Mouse (Mus musculus) adrenal gland, adult 18-20 months (tissue): ENCODE measurements around the gene Cd300lg. TPM values are rescaled to one million over a fixed set of nuclear protein-coding genes. Genes with fewer than 3 reads are reported as not detected.

ENCODE experiments used
- DNase-seq, 2 experiments: peaks; one replicate each; pipeline ENCODE4 v3.0.0; 2021 to 2022; ENCODE audit warnings: low spot score in 2 of 2
- total RNA-seq, 2 experiments: library from RNA; stranded (reverse); gene quantifications; 1 replicate in 1 of 2; 2 replicates in 1 of 2; pipeline ENCODE4 v1.2.3; 2021

Gene Cd300lg
- total RNA-seq, 2 experiments from 2014 or later: 32.4 to 33.4 TPM

GRCm38 (mm10) chr11:102089088-102089808 lies 47.9 kb downstream of the Cd300lg start:
- DNase-seq: peak; percentile 54 to 63

GRCm38 (mm10) chr11:102095676-102096075 lies 54.4 kb downstream of the Cd300lg start:
- DNase-seq: no peak

GRCm38 (mm10) chr11:102096446-102096845 lies 55.1 kb downstream of the Cd300lg start:
- DNase-seq: no peak

DNA sequence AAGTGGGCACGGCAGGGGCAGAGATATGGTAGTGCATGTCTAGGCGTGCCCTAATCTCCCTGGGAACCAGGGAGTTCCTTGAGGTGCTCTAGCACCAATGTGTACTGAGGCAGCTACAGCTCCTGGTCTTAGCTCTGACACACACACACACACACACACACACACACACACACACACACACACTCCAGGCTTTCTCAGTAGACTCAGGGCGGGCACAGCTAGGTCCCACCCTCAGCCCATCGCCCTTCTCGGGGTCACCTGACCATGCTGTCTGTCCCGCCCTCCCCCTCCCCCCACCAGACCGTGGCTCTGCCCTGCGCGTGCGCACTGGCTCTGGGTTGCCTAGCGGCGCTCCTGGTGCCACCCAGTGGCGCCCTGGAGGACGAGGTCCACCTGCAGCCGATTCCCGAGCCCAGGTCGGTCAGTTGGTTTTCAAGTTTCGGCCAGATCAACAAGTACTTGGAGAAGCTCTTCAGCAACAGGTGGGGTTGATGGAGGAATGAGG lies 55.6 kb downstream of the Cd300lg start:
- DNase-seq: peak; percentile 54 to 64

DNA sequence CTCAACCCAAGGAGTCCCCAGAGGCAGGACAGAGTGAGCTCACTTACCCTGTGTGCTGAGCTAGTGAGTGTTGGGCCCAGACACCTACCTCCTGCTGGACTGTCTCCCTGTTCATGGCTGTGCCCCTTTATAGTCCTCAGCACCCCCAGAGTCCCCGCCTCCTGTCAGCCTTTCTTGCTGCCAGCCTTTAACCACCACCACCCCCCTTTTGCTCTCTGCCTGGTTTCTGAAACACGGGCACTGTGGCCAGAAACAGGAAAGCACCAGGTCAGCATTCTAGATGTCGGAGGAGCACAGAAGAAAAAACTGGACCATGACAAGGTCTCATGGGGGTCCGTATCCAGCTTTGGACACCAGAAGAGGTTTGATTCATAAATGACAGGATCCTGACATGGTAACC lies 59.9 kb downstream of the Cd300lg start, which contains the start of gene Ppy:
Gene Ppy, minus strand, starts transcription at position 101 of the 400 bp plus-strand sequence.
- no peak for DNase-seq

DNA sequence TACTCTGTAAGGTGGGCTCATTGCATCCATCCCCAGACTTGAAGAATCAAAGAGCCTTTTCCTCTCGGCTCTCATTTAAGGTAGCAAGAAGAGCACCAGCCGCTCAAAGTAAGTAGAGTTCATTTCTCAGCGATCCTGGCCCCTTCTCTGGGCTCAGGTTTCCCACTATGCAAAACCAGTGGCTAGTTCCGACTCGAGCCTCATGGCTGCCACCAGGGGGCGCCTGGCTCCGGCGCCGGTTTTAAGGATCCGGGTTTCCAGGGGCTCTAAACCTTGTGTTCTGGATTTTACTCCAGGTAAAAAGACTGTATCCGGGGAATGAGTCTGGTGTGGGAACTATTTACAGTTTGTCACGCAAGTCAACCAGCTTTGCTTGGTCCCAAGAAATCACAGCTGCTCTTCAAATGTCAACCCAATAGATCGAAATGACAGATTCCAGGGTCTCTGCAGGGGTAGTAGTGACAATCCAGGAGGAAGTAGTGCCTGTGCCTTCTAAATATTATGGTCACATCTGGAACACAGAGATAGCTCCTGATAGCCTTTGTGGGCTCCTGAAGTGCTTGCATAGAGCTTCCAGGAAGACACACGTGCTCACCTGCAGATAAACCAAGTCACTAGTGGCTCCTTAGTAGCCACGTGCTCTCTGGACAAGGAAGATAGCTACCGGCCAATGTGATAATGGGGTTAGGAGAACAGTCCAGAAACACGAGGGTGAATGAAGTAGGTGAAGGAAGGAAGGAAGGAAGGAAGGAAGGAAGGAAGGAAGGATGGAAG lies 61.4 kb downstream of the Cd300lg start:
- peak; percentile 62 to 75 for DNase-seq

Other genes with a start within 250 kb of the Cd300lg start
- 1 to 10 TPM; 1.8 to 4.2 TPM for gene Meox1, start 147.1 kb upstream of the Cd300lg start, total RNA-seq
- gene Sost, start 74.5 kb upstream of the Cd300lg start, total RNA-seq: not detected
- not detected for gene Cfap97d1, start 57.2 kb upstream of the Cd300lg start, total RNA-seq
- 100 to 1,000 TPM; 107 to 138 TPM for gene Dusp3, start 54.5 kb upstream of the Cd300lg start, total RNA-seq
- 10 to 100 TPM; 10.8 to 20.2 TPM for gene Mpp3, start 13.0 kb upstream of the Cd300lg start, total RNA-seq
- 10 to 100 TPM in 1 of 2 experiments, 1 to 10 TPM in 1; 8.8 to 13.0 TPM for gene Mpp2, start 47.0 kb downstream of the Cd300lg start, total RNA-seq
- not detected for gene Ppy, start 59.8 kb downstream of the Cd300lg start, total RNA-seq
- gene Pyy, start 66.3 kb downstream of the Cd300lg start, total RNA-seq: not detected
- under 1 TPM in 1 of 2 experiments, not detected in 1; 0.77 TPM for gene Nags, start 104.0 kb downstream of the Cd300lg start, total RNA-seq
- gene Tmem101, start 114.9 kb downstream of the Cd300lg start, total RNA-seq: 10 to 100 TPM; 12.0 to 13.6 TPM
- 100 to 1,000 TPM in 1 of 2 experiments, 10 to 100 TPM in 1; 83.9 to 102 TPM for gene Lsm12, start 143.8 kb downstream of the Cd300lg start, total RNA-seq
- 100 to 1,000 TPM; 121 to 128 TPM for gene G6pc3, start 148.1 kb downstream of the Cd300lg start, total RNA-seq
- gene Hdac5, start 188.7 kb downstream of the Cd300lg start, total RNA-seq: 100 to 1,000 TPM in 1 of 2 experiments, 10 to 100 TPM in 1; 79.1 to 115 TPM
- gene BC030867, start 207.4 kb downstream of the Cd300lg start, total RNA-seq: under 1 TPM in 1 of 2 experiments, not detected in 1; 0.46 TPM
- gene Asb16, start 227.2 kb downstream of the Cd300lg start, total RNA-seq: under 1 TPM; 0.30 to 0.61 TPM
- gene Tmub2, start 243.4 kb downstream of the Cd300lg start, total RNA-seq: 10 to 100 TPM; 43.3 to 55.3 TPM